Mouse (Mus musculus): ENCODE measurements around the gene Gm28048.

DNA sequence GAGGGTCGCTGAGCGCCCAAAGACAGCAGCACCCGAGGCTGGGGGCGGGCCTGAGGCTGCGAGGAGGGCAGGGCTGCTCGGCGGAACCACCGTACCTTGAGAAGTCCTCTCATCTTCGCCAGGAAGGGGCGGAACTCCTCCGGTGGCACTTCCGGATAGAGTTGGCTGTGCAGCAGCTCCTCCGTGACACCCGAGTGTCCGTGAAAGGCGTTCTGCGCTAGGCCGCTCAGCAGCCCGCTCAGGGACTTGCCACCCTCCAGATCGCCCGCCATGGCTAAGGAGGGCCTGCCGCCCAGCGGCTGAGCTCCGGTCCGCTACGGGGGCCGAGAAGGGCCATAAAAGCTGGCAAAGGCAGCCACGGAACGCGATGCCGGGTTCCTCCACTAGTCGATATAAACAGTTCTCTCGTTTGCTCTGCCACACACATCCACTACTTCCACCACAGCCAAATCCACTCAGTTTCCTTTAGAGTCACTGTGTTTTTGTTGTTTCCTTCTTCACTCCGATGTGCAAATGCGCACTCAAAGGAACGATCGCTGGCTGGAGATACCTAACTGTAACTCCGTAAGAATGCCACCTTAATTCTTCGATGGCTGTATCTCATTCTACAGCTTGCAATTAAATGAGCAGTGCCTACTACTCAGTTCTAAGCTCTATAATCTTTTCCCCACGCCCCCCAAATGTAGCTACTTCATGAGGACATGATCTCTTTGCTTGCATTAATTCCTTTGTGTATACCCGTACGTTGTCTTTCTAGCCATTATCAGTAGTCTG, at the start of gene Gm28048, which contains the start of gene Commd1:
- TF ChIP-seq POLR2A (IDR thresholded peaks at IDR 0.05; ENCODE audit: insufficient read length, low read depth) = peak; percentile 89
- TF ChIP-seq POLR2AphosphoS2 (IDR thresholded peaks at IDR 0.05; ENCODE audit: insufficient read length, low read depth) = peak; percentile 92
- peak in 1 of 3 experiments; percentile 36 for TF ChIP-seq MYOG (IDR thresholded peaks at IDR 0.05; ENCODE audit: control insufficient read depth in 1 of 3, insufficient read depth in 1 of 3, insufficient read length in 2 of 3, low read depth in 2 of 3)
- no peak for TF ChIP-seq E2F4 (IDR thresholded peaks at IDR 0.05; ENCODE audit: insufficient read depth)
- no peak for TF ChIP-seq USF1 (IDR thresholded peaks at IDR 0.05; ENCODE audit: low read depth)
- TF ChIP-seq MYOD1 (IDR thresholded peaks at IDR 0.05; ENCODE audit: control insufficient read depth in 1 of 3, insufficient read length in 2 of 3, low read depth in 2 of 3) = no peak
- no peak for TF ChIP-seq MAX (IDR thresholded peaks at IDR 0.05; ENCODE audit: low read depth)
- TF ChIP-seq REST (IDR thresholded peaks at IDR 0.05; ENCODE audit: insufficient read depth, insufficient read length) = no peak
- no peak for TF ChIP-seq SRF (IDR thresholded peaks at IDR 0.05; ENCODE audit: control insufficient read depth, insufficient read length, low read depth)
